In genomic region chr13:70794074-70794572, GRCm38 (mm10) we compare ENCODE assay signal across 10 mouse cellular contexts. TPM values are rescaled to one million over a fixed set of nuclear protein-coding genes. Genes with fewer than 3 reads are reported as not detected.
DNase-seq lines count a peak whose midpoint lies in the region; ATAC-seq and TF ChIP-seq lines count a peak whose summit lies in the region.
"Had no signal": no experiment of that assay in that cellular context is flagged by ENCODE, and none has a peak within 500 bp of the region (broad histone marks: within the 10 kb centered on the region; RNA-seq: fewer than 3 reads in every experiment).

No protein-coding gene starts in this region.

- peak; percentile 64 for DNase-seq in heart, adult 11 months
- DNase-seq in heart, postnatal 36 days, result no peak
- DNase-seq in NIH3T3 (ENCODE audit: low read depth), result peak; percentile 77
- DNase-seq in left cerebral cortex, adult 2 months (ENCODE audit: extremely low spot score in 1 of 2, low spot score in 2 of 2), result peak; percentile 23 to 39
- DNase-seq in testis, postnatal 14 days (ENCODE audit: low spot score), result no peak
- no peak for DNase-seq in cerebellum, postnatal 25 days
- DNase-seq in gastrocnemius, adult 18-20 months (ENCODE audit: low spot score), result no peak

- intact Hi-C loops in heart, postnatal 36 days (cut with DNase I), result no loop called here
- intact Hi-C loops in left cerebral cortex, adult 2 months (cut with DNase I), result no loop called here

- WGBS in intestine, embryonic 16.5 days, result 31% methylated on average over 8 of the region's 8 CpGs

- H3K27ac ChIP-seq in intestine, embryonic 16.5 days (ENCODE audit: low read length), result no peak overlapping the region
- peak overlapping the region; percentile 53 for H3K27ac ChIP-seq in left cerebral cortex, adult 2 months

- H3K9me3 ChIP-seq in intestine, embryonic 16.5 days (ENCODE audit: control insufficient read depth, low read length), result no peaks in the 10 kb centered on the region
- H3K9me3 ChIP-seq: heart, embryonic 12.5 days had no signal

- ATAC-seq in intestine, embryonic 16.5 days, result peak; percentile 67

- no peak for TF ChIP-seq CTCF in left cerebral cortex, adult 2 months (IDR thresholded peaks at IDR 0.05)

- H3K9ac ChIP-seq in intestine, embryonic 16.5 days (ENCODE audit: low read depth, low read length), result no peak overlapping the region
- H3K9ac ChIP-seq: heart, embryonic 12.5 days had no signal

- no peaks in the 10 kb centered on the region for H3K36me3 ChIP-seq in intestine, embryonic 16.5 days (ENCODE audit: control insufficient read depth, insufficient read depth, low read length)
- H3K36me3 ChIP-seq: heart, embryonic 12.5 days had no signal

- H3K4me3 ChIP-seq in intestine, embryonic 16.5 days (ENCODE audit: low read length), result no peak overlapping the region
- no peak overlapping the region for H3K4me3 ChIP-seq in left cerebral cortex, adult 2 months
- H3K4me3 ChIP-seq: heart, embryonic 12.5 days had no signal

- H3K4me2 ChIP-seq in intestine, embryonic 16.5 days (ENCODE audit: low read depth, low read length), result no peak overlapping the region
- H3K4me2 ChIP-seq: heart, embryonic 12.5 days had no signal

- peaks cover 3% of the 10 kb centered on the region; the same call in 1 of the 2 replicates for H3K4me1 ChIP-seq in intestine, embryonic 16.5 days (ENCODE audit: control insufficient read depth, insufficient read depth, low read length)

- H3K27me3 ChIP-seq in intestine, embryonic 16.5 days (replicated peaks; ENCODE audit: control insufficient read depth, insufficient read depth, low read length), result no peaks in the 10 kb centered on the region
- H3K27me3 ChIP-seq: heart, embryonic 12.5 days had no signal

RNA-seq across cellular contexts. Expression of gene Adamts16, which starts 47.5 kb away (rescaled TPM):
- total RNA-seq in heart, postnatal 36 days (2021), result not detected
- polyA plus RNA-seq in intestine, embryonic 16.5 days (2015; fragmentation: Nextera tagmentation; extraction: Ambion mirVana), result 1.2 and 1.4 TPM in 2 replicates
- total RNA-seq in left cerebral cortex, adult 2 months (2021), result 1 to 10 TPM; 5.5 to 5.7 TPM
- under 1 TPM; 0.14 to 0.24 TPM for total RNA-seq in gastrocnemius, adult 18-20 months (2021)
- total RNA-seq: liver, adult 2 months had no signal

Comparison
In these comparisons a context has a peak if more than half of its experiments do, and no peak if none do; other contexts are left out.
1. DNase-seq: peak in heart, adult 11 months (single experiment), NIH3T3 (single experiment) and left cerebral cortex, adult 2 months (2 of 2); none in heart, postnatal 36 days (0 of 2), testis, postnatal 14 days (single experiment), cerebellum, postnatal 25 days (0 of 2) and gastrocnemius, adult 18-20 months (single experiment).
2. RNA of gene Adamts16, which starts 47.5 kb away (total RNA-seq): 5.5 to 5.7 TPM in left cerebral cortex, adult 2 months; 0.14 to 0.24 TPM in gastrocnemius, adult 18-20 months and not detected in heart, postnatal 36 days; every median in the first group is over 4 times any median in the second.